Mouse (Mus musculus): Measurements from ENCODE around the gene Gkn1. TPM values are rescaled to one million over a fixed set of nuclear protein-coding genes. Genes with fewer than 3 reads are reported as not detected.

Gene Gkn1
- polyA plus RNA-seq, 1 experiment from 2014 or later: not detected

- H3K4me3 ChIP-seq (replicated peaks): no peak within 1 kb of the TSS
- H3K4me1 ChIP-seq (replicated peaks): no peaks in the 10 kb centered on the region
- no peaks in the 10 kb centered on the region for H3K36me3 ChIP-seq
- H3K4me2 ChIP-seq (replicated peaks): no peak within 1 kb of the TSS
- ATAC-seq: no peak
- H3K27ac ChIP-seq: no peak within 1 kb of the TSS
- no peak within 1 kb of the TSS for H3K9ac ChIP-seq (replicated peaks)
- no peaks in the 10 kb centered on the region for H3K9me3 ChIP-seq
- WGBS: 90% methylated on average over 9 of the region's 9 CpGs
- no peaks in the 10 kb centered on the region for H3K27me3 ChIP-seq
These were observed 22.3 kb upstream of the Gkn1 start, which contains the start of gene Gkn2 for GRCm38 (mm10) chr6:87373057-87373456. Gene Gkn2 (plus strand): TSS chr6:87373357.

GRCm38 (mm10) chr6:87369223-87369622, 18.5 kb upstream of the Gkn1 start:
- no peak for ATAC-seq
- H3K4me1 ChIP-seq (replicated peaks): no peaks in the 10 kb centered on the region
- no peaks in the 10 kb centered on the region for H3K9me3 ChIP-seq
- H3K27me3 ChIP-seq: no peaks in the 10 kb centered on the region
- H3K36me3 ChIP-seq: no peaks in the 10 kb centered on the region
- WGBS: 94% methylated on average over 5 of the region's 5 CpGs
- H3K27ac ChIP-seq: no peak overlapping the region
- no peak overlapping the region for H3K4me2 ChIP-seq (replicated peaks)
- H3K9ac ChIP-seq (replicated peaks): no peak overlapping the region
- no peak overlapping the region for H3K4me3 ChIP-seq (replicated peaks)

- no peak overlapping the region for H3K4me3 ChIP-seq (replicated peaks)
- H3K27ac ChIP-seq: no peak overlapping the region
- WGBS: 70% methylated on average over 5 of the region's 5 CpGs
- no peaks in the 10 kb centered on the region for H3K4me1 ChIP-seq (replicated peaks)
- no peak for ATAC-seq
- no peak overlapping the region for H3K4me2 ChIP-seq (replicated peaks)
- no peaks in the 10 kb centered on the region for H3K27me3 ChIP-seq
- no peaks in the 10 kb centered on the region for H3K36me3 ChIP-seq
- H3K9ac ChIP-seq (replicated peaks): no peak overlapping the region
- H3K9me3 ChIP-seq: no peaks in the 10 kb centered on the region
These were observed 3.7 kb upstream of the Gkn1 start for GRCm38 (mm10) chr6:87354441-87354840.

DNA sequence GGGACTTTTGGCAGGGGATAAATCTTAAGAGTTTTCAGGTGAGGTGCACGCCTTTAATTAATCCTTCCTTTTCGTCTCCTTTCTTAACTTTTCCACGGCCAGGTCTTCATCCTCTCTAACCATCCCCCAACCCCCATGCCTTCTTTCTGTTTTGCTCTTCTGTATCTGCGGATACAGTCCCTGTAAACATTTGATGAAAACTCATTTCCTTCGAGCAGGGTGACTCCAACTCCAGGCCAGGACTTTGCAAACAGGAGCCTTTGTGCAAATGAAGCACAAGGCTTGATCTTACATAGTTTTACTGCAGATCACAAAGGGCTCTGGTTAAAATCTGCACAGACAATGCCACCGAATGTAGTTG, 14.8 kb downstream of the Gkn1 start:
- no peak overlapping the region for H3K27ac ChIP-seq
- H3K4me3 ChIP-seq (replicated peaks): no peak overlapping the region
- H3K4me1 ChIP-seq (replicated peaks): peaks cover 20% of the 10 kb centered on the region
- no peak overlapping the region for H3K4me2 ChIP-seq (replicated peaks)
- no peaks in the 10 kb centered on the region for H3K36me3 ChIP-seq
- 30% methylated on average over 6 of the region's 6 CpGs for WGBS
- H3K9me3 ChIP-seq: no peaks in the 10 kb centered on the region
- ATAC-seq: 0 out of 2 replicates have a peak, but pooled peaks have one; percentile 7
- H3K27me3 ChIP-seq: 0 out of 2 replicates have a peak, but pooled peaks cover 5% of the 10 kb centered on the region
- no peak overlapping the region for H3K9ac ChIP-seq (replicated peaks)

DNA sequence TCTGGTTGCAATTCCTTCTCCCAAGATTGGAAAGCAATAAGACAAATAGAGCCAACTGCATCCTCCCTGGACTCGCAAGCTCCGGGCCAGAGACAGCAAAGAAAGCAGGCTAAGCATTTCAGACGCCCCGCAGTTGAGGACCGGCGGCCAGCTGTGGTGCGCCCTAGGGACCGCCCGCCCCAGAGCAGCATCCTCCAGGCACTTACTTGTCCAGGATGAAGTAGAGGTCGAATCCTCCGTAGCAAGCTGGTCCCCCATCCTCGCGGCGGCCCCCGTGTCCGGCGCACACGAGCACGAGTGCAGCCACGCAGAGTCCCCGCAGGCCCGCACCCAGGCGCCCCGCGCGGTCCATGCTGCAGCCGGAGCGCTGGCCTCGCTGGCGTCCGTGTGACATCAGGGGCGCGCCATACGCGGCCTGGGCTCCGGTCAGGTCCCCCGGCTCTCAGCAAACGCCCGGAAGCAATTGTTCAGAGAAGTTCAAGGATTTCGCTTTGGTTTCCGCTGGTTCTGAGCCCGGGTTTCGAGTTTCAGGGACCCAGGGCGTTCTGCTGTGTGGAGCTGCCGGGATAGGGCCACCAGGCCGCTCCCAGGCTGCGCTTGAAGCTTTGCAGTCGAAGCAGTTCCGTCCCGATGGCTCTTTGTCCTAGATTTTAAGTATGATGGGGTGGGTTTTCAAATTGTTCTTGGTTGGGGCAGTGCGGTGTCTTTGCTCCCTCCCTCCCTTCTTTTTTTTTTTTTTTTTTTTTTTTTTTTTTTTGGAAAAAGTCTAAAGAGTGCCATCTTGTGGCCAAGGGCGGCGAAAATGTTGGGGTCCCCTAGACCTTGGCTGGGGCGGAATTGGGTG, 15.4 kb downstream of the Gkn1 start, which contains the start of gene Antxr1:
TSS of gene Antxr1 (minus strand) at position 731 of the 844 bp plus-strand sequence.
- Histone ChIP-seq H3K4me3 (replicated peaks) (peak within 1 kb of the TSS; percentile 72), H3K4me1 (replicated peaks) (peaks cover 20% of the 10 kb centered on the region), H3K36me3 (no peaks in the 10 kb centered on the region), H3K27ac (peak within 1 kb of the TSS; percentile 41; the same call in 1 of the 2 replicates), H3K4me2 (replicated peaks) (peak within 1 kb of the TSS; percentile 94), H3K9ac (replicated peaks) (peak within 1 kb of the TSS; percentile 87), H3K9me3 (no peaks in the 10 kb centered on the region), H3K27me3 (0 out of 2 replicates have a peak, but pooled peaks cover 5% of the 10 kb centered on the region)
- 1% methylated on average over 54 of the region's 54 CpGs for WGBS
- ATAC-seq: peak; percentile 83

- H3K36me3 ChIP-seq: no peaks in the 10 kb centered on the region
- H3K4me3 ChIP-seq (replicated peaks): peak overlapping the region; percentile 72
- peak overlapping the region; percentile 87 for H3K9ac ChIP-seq (replicated peaks)
- no peaks in the 10 kb centered on the region for H3K9me3 ChIP-seq
- H3K4me1 ChIP-seq (replicated peaks): peaks cover 20% of the 10 kb centered on the region
- 0 out of 2 replicates have a peak, but pooled peaks cover 5% of the 10 kb centered on the region for H3K27me3 ChIP-seq
- WGBS: 7% methylated on average over 11 of the region's 11 CpGs
- no peak overlapping the region for H3K27ac ChIP-seq
- H3K4me2 ChIP-seq (replicated peaks): peak overlapping the region; percentile 94
- peak; percentile 55; the same call in 1 of the 2 replicates for ATAC-seq
These were observed 16.2 kb downstream of the Gkn1 start for GRCm38 (mm10) chr6:87334361-87335090.

DNA sequence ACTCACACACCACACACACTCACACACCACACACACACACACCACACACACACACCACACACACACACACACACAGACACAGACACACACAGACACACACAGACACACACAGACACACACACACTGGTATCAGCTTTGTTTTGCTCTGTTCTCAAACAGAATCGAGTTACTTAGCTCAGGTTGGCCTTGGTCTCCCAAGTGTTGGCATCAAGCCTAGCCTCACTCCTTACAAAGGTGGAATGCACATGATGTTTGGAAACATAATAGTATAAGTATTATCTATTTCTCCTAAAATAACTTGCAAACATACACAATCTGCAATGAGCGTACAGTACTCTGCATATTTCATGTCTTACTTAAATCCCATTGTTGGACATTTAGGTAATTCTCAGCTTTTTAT, 18.4 kb downstream of the Gkn1 start:
- no peak for ATAC-seq
- Histone ChIP-seq H3K4me2 (replicated peaks) (no peak overlapping the region), H3K9me3 (no peaks in the 10 kb centered on the region), H3K9ac (replicated peaks) (no peak overlapping the region), H3K36me3 (no peaks in the 10 kb centered on the region), H3K27ac (no peak overlapping the region), H3K4me3 (replicated peaks) (no peak overlapping the region), H3K4me1 (replicated peaks) (peaks cover 28% of the 10 kb centered on the region), H3K27me3 (0 out of 2 replicates have a peak, but pooled peaks cover 5% of the 10 kb centered on the region)
- WGBS: 84% methylated on average over 2 of the region's 2 CpGs

- Histone ChIP-seq H3K9me3 (no peaks in the 10 kb centered on the region), H3K4me1 (replicated peaks) (peaks cover 13% of the 10 kb centered on the region), H3K27ac (no peak overlapping the region), H3K4me3 (replicated peaks) (no peak overlapping the region), H3K36me3 (no peaks in the 10 kb centered on the region), H3K4me2 (replicated peaks) (no peak overlapping the region), H3K27me3 (no peaks in the 10 kb centered on the region), H3K9ac (replicated peaks) (no peak overlapping the region)
- ATAC-seq: no peak
- WGBS: 81% methylated on average over 22 of the region's 22 CpGs
These were observed 22.2 kb downstream of the Gkn1 start for GRCm38 (mm10) chr6:87328265-87329173.

- Histone ChIP-seq H3K27me3 (no peaks in the 10 kb centered on the region), H3K4me3 (replicated peaks) (no peak overlapping the region)
- no peak for ATAC-seq
These were observed 23.8 kb downstream of the Gkn1 start for GRCm38 (mm10) chr6:87326932-87327331.

GRCm38 (mm10) chr6:87323381-87323780, 27.4 kb downstream of the Gkn1 start:
- Histone ChIP-seq H3K36me3 (no peaks in the 10 kb centered on the region), H3K27ac (no peak overlapping the region), H3K4me1 (replicated peaks) (0 out of 2 replicates have a peak, but pooled peaks cover 3% of the 10 kb centered on the region), H3K9ac (replicated peaks) (no peak overlapping the region), H3K4me2 (replicated peaks) (no peak overlapping the region), H3K4me3 (replicated peaks) (no peak overlapping the region), H3K27me3 (no peaks in the 10 kb centered on the region), H3K9me3 (no peaks in the 10 kb centered on the region)
- ATAC-seq: no peak
- 85% methylated on average over 2 of the region's 2 CpGs for WGBS

More at GRCm38 (mm10) chr6:87326932-87327331, 23.8 kb downstream of the Gkn1 start:
- Histone ChIP-seq H3K4me1 (replicated peaks) (0 out of 2 replicates have a peak, but pooled peaks cover 8% of the 10 kb centered on the region), H3K9me3 (no peaks in the 10 kb centered on the region), H3K9ac (replicated peaks) (no peak overlapping the region), H3K4me2 (replicated peaks) (no peak overlapping the region), H3K27ac (no peak overlapping the region), H3K36me3 (no peaks in the 10 kb centered on the region)
- 91% methylated on average over 2 of the region's 2 CpGs for WGBS

- ATAC-seq: no peak
- H3K4me2 ChIP-seq (replicated peaks): no peak overlapping the region
- H3K27me3 ChIP-seq: no peaks in the 10 kb centered on the region
- H3K9ac ChIP-seq (replicated peaks): no peak overlapping the region
- no peaks in the 10 kb centered on the region for H3K9me3 ChIP-seq
- WGBS: 95% methylated on average over 7 of the region's 7 CpGs
- H3K36me3 ChIP-seq: no peaks in the 10 kb centered on the region
- H3K4me3 ChIP-seq (replicated peaks): no peak overlapping the region
- H3K4me1 ChIP-seq (replicated peaks): no peaks in the 10 kb centered on the region; the same call in 1 of the 2 replicates
- no peak overlapping the region for H3K27ac ChIP-seq
These were observed 32.1 kb downstream of the Gkn1 start for GRCm38 (mm10) chr6:87318651-87319050.

All from midbrain, embryonic 13.5 days (tissue).